ENCODE assay signal across 10 mouse cellular contexts in genomic region chr6:5255291-5255690, GRCm38 (mm10). TPM values are rescaled to one million over a fixed set of nuclear protein-coding genes. Genes with fewer than 3 reads are reported as not detected.
A peak's percentile ranks its signal among the peaks of the same experiment; 100 is the strongest.
DNase-seq lines count a peak whose midpoint lies in the region; ATAC-seq and TF ChIP-seq lines count a peak whose summit lies in the region.
"Had no signal": no experiment of that assay in that cellular context is flagged by ENCODE, and none has a peak within 500 bp of the region (broad histone marks: within the 10 kb centered on the region; RNA-seq: fewer than 3 reads in every experiment).

No protein-coding gene starts in this region.

- H3K4me2 ChIP-seq in kidney, embryonic 16.5 days (replicated peaks; ENCODE audit: low read depth, low read length) = peak overlapping the region; percentile 65
- H3K4me2 ChIP-seq in heart, embryonic 14.5 days (ENCODE audit: low read length) = peak overlapping the region; percentile 75
- H3K4me2 ChIP-seq in liver, embryonic 12.5 days = peak overlapping the region; percentile 88

- ATAC-seq in kidney, embryonic 16.5 days (ENCODE audit: low FRiP score, low TSS enrichment) = no peak
- no peak for ATAC-seq in heart, embryonic 14.5 days (ENCODE audit: insufficient number of reproducible peaks, insufficient read depth, low FRiP score, low read depth)
- ATAC-seq in liver, embryonic 12.5 days = no peak

- H3K4me1 ChIP-seq in kidney, embryonic 16.5 days (ENCODE audit: insufficient read depth, low read length) = peaks cover 5% of the 10 kb centered on the region; the same call in 1 of the 2 replicates
- peaks cover 7% of the 10 kb centered on the region for H3K4me1 ChIP-seq in bone marrow macrophage, adult 2 months (ENCODE audit: control insufficient read depth, insufficient read depth, low read length)
- H3K4me1 ChIP-seq in heart, embryonic 14.5 days (ENCODE audit: control insufficient read depth in 2 of 2, insufficient read depth in 2 of 2, low read length in 2 of 2) = peaks cover 0 to 7% of the 10 kb centered on the region in 2 experiments; a peak in 1 of 4 replicates
- H3K4me1 ChIP-seq in liver, embryonic 12.5 days = peaks cover 25% of the 10 kb centered on the region

- no peak for TF ChIP-seq CTCF in bone marrow macrophage, adult 2 months (IDR thresholded peaks at IDR 0.05; ENCODE audit: low read depth, low read length)

- peak overlapping the region; percentile 55 for H3K4me3 ChIP-seq in kidney, embryonic 16.5 days (ENCODE audit: low read length)
- H3K4me3 ChIP-seq in bone marrow macrophage, adult 2 months (ENCODE audit: insufficient read depth, low read length) = peak overlapping the region; percentile 71
- peak overlapping the region; percentile 52 to 81 for H3K4me3 ChIP-seq in heart, embryonic 14.5 days (ENCODE audit: control insufficient read depth in 1 of 2, insufficient read depth in 1 of 2, low read depth in 1 of 2, low read length in 2 of 2)
- peak overlapping the region; percentile 68 for H3K4me3 ChIP-seq in liver, embryonic 12.5 days

- 35% methylated on average over 6 of the region's 6 CpGs for WGBS in kidney, embryonic 16.5 days
- 20% methylated on average over 6 of the region's 6 CpGs for WGBS in heart, embryonic 14.5 days
- WGBS in liver, embryonic 12.5 days (ENCODE audit: insufficient replicate concordance) = 29% methylated on average over 6 of the region's 6 CpGs

- H3K27ac ChIP-seq in kidney, embryonic 16.5 days (ENCODE audit: low read length) = peak overlapping the region; percentile 49; the same call in 1 of the 2 replicates
- peak overlapping the region; percentile 66 for H3K27ac ChIP-seq in bone marrow macrophage, adult 2 months (ENCODE audit: insufficient read depth, low read depth, low read length)
- peak overlapping the region in 1 of 2 experiments; percentile 55; a peak in 1 of 4 replicates for H3K27ac ChIP-seq in heart, embryonic 14.5 days (replicated peaks in 1 of 2; ENCODE audit: control insufficient read depth in 1 of 2, insufficient read depth in 1 of 2, low read depth in 2 of 2, low read length in 2 of 2)
- H3K27ac ChIP-seq in liver, embryonic 12.5 days = peak overlapping the region; percentile 61
- H3K27ac ChIP-seq: embryonic facial prominence, embryonic 12.5 days had no signal

- no peaks in the 10 kb centered on the region for H3K27me3 ChIP-seq in kidney, embryonic 16.5 days (ENCODE audit: insufficient read depth, low read length)
- no peaks in the 10 kb centered on the region for H3K27me3 ChIP-seq in heart, embryonic 14.5 days (ENCODE audit: control insufficient read depth, insufficient read depth, low read length)
- H3K27me3 ChIP-seq in liver, embryonic 12.5 days (replicated peaks) = no peaks in the 10 kb centered on the region
- H3K27me3 ChIP-seq: embryonic facial prominence, embryonic 12.5 days had no signal

- H3K9ac ChIP-seq in kidney, embryonic 16.5 days (replicated peaks; ENCODE audit: low read length) = peak overlapping the region; percentile 63
- H3K9ac ChIP-seq in heart, embryonic 14.5 days (ENCODE audit: low read length) = peak overlapping the region; percentile 75
- peak overlapping the region; percentile 79 for H3K9ac ChIP-seq in liver, embryonic 12.5 days
- H3K9ac ChIP-seq: embryonic facial prominence, embryonic 12.5 days had no signal

- H3K9me3 ChIP-seq in kidney, embryonic 16.5 days (ENCODE audit: low read length) = no peaks in the 10 kb centered on the region
- no peaks in the 10 kb centered on the region for H3K9me3 ChIP-seq in heart, embryonic 14.5 days (ENCODE audit: control insufficient read depth, low read length)
- no peaks in the 10 kb centered on the region for H3K9me3 ChIP-seq in liver, embryonic 12.5 days (replicated peaks)
- H3K9me3 ChIP-seq: embryonic facial prominence, embryonic 12.5 days had no signal

- no peak for DNase-seq in kidney, postnatal 14 days
- no peak for DNase-seq in gastrocnemius, postnatal 25 days
- DNase-seq in embryo, embryonic 11 days = no peak
- DNase-seq in embryo, embryonic 9.5 days (ENCODE audit: extremely low spot score) = no peak
- DNase-seq: right cerebral cortex, postnatal 4 days had no signal

- TF ChIP-seq POLR2A in bone marrow macrophage, adult 2 months (IDR thresholded peaks at IDR 0.05; ENCODE audit: borderline replicate concordance, low read depth, low read length) = no peak

- no peaks in the 10 kb centered on the region for H3K36me3 ChIP-seq in kidney, embryonic 16.5 days (ENCODE audit: insufficient read depth, low read length)
- H3K36me3 ChIP-seq in heart, embryonic 14.5 days (ENCODE audit: control insufficient read depth, insufficient read depth, low read length) = 0 out of 2 replicates have a peak, but pooled peaks cover 6% of the 10 kb centered on the region
- H3K36me3 ChIP-seq in liver, embryonic 12.5 days = peaks cover 5% of the 10 kb centered on the region
- H3K36me3 ChIP-seq: embryonic facial prominence, embryonic 12.5 days had no signal

RNA-seq across cellular contexts. Expression of gene Pon3, which starts 0.8 kb away (rescaled TPM):
- polyA plus RNA-seq in kidney, embryonic 16.5 days (2015; fragmentation: Nextera tagmentation; extraction: Ambion mirVana) = 12.8 and 14.3 TPM in 2 replicates
- polyA plus RNA-seq in bone marrow macrophage, adult 2 months (2012; ENCODE audit: insufficient read depth, insufficient read length, missing spikeins) = 40.1 and 41.0 TPM in 2 replicates
- 43.9 and 45.3 TPM in 2 replicates for polyA plus RNA-seq in heart, embryonic 14.5 days (2014; fragmentation: Nextera tagmentation; extraction: Ambion mirVana)
- 15.4 and 16.0 TPM in 2 replicates for polyA plus RNA-seq in liver, embryonic 12.5 days (2016; fragmentation: Nextera tagmentation; extraction: Ambion mirVana)
- total RNA-seq in gastrocnemius, postnatal 25 days (2021) = 10 to 100 TPM; 33.8 to 34.1 TPM

RNA-seq across cellular contexts. Expression of gene Pon2, which starts 43.0 kb away (rescaled TPM):
- 37.5 and 38.6 TPM in 2 replicates for polyA plus RNA-seq in kidney, embryonic 16.5 days (2015; fragmentation: Nextera tagmentation; extraction: Ambion mirVana)
- polyA plus RNA-seq in bone marrow macrophage, adult 2 months (2012; ENCODE audit: insufficient read depth, insufficient read length, missing spikeins) = 101 and 107 TPM in 2 replicates
- 47.8 and 49.1 TPM in 2 replicates for polyA plus RNA-seq in heart, embryonic 14.5 days (2014; fragmentation: Nextera tagmentation; extraction: Ambion mirVana)
- 59.3 and 60.6 TPM in 2 replicates for polyA plus RNA-seq in liver, embryonic 12.5 days (2016; fragmentation: Nextera tagmentation; extraction: Ambion mirVana)
- 10 to 100 TPM; 14.8 to 17.5 TPM for total RNA-seq in gastrocnemius, postnatal 25 days (2021)
